Mouse (Mus musculus): ENCODE measurements around the gene Tex261. TPM values are rescaled to one million over a fixed set of nuclear protein-coding genes. Genes with fewer than 3 reads are reported as not detected.

The Tex261 gene
- polyA plus RNA-seq, 1 experiment = 183 TPM

DNA sequence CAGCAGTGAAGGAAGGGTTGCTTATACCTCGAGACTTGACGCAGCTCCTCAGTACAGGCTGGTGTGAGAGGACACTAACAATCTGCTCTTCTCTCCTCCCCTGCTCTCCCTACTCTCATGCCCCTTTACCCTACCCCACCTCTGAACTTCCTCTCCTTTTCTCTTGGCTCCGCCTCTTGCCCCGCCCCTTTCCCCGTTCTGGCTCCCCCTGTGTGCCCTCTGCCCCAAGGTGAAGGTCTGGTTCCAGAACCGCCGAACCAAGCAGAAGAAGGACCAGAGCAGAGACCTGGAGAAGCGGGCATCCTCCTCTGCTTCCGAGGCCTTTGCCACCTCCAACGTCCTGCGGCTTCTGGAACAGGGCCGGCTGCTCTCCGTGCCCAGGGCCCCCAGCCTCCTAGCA is 38.3 kb downstream of the Tex261 start:
- H3K4me3 ChIP-seq (ENCODE audit: control insufficient read depth, insufficient read depth, low read length) = no peak overlapping the region
- no peak for TF ChIP-seq POLR2A (IDR thresholded peaks at IDR 0.05; ENCODE audit: control insufficient read depth, extremely low read depth, insufficient read depth, low read length, poor library complexity)
- no peak for TF ChIP-seq CTCF (IDR thresholded peaks at IDR 0.05; ENCODE audit: borderline replicate concordance, control insufficient read depth, extremely low read depth, insufficient read depth, low read length, poor library complexity)
- 47% methylated on average over 13 of the region's 13 CpGs for WGBS
- no peaks in the 10 kb centered on the region for H3K4me1 ChIP-seq (replicated peaks; ENCODE audit: control insufficient read depth, insufficient read depth, low read length)
- H3K36me3 ChIP-seq (ENCODE audit: control insufficient read depth, insufficient read depth, low read length) = no peaks in the 10 kb centered on the region
- H3K27me3 ChIP-seq (ENCODE audit: control insufficient read depth, insufficient read depth, low read length) = no peaks in the 10 kb centered on the region
- no peak for DNase-seq
- no peak overlapping the region for H3K27ac ChIP-seq (ENCODE audit: control insufficient read depth, insufficient read depth, low read length)

DNA sequence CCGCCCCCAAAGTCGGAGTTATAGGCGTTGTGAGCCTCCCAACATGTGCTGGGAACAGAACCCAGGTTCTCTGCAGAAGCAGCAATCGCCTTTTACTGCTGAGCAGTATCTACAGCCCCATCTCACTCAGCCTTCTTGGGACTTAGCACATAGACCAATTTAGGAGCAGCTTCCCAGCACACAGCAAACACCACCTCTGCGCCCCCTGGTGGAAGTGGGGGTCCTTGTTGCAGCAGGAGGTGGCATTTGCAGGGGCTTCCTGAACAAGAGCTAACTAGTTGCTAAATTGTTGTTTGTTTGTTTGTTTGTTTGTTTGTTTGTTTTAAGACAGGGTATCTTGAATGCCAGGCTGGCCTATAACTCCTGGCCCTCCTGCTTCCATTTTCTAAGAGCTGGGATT is 44.5 kb downstream of the Tex261 start:
- no peak overlapping the region for H3K27ac ChIP-seq (ENCODE audit: control insufficient read depth, insufficient read depth, low read length)
- no peaks in the 10 kb centered on the region for H3K36me3 ChIP-seq (ENCODE audit: control insufficient read depth, insufficient read depth, low read length)
- TF ChIP-seq CTCF (IDR thresholded peaks at IDR 0.05; ENCODE audit: borderline replicate concordance, control insufficient read depth, extremely low read depth, insufficient read depth, low read length, poor library complexity) (peak; percentile 84; the same call in 1 of the 2 replicates), POLR2A (IDR thresholded peaks at IDR 0.05; ENCODE audit: control insufficient read depth, extremely low read depth, insufficient read depth, low read length, poor library complexity) (no peak)
- H3K27me3 ChIP-seq (ENCODE audit: control insufficient read depth, insufficient read depth, low read length) = no peaks in the 10 kb centered on the region
- H3K4me1 ChIP-seq (replicated peaks; ENCODE audit: control insufficient read depth, insufficient read depth, low read length) = no peaks in the 10 kb centered on the region
- H3K4me3 ChIP-seq (ENCODE audit: control insufficient read depth, insufficient read depth, low read length) = no peak overlapping the region
- DNase-seq = peak; percentile 78
- 35% methylated on average over 5 of the region's 5 CpGs for WGBS

DNA sequence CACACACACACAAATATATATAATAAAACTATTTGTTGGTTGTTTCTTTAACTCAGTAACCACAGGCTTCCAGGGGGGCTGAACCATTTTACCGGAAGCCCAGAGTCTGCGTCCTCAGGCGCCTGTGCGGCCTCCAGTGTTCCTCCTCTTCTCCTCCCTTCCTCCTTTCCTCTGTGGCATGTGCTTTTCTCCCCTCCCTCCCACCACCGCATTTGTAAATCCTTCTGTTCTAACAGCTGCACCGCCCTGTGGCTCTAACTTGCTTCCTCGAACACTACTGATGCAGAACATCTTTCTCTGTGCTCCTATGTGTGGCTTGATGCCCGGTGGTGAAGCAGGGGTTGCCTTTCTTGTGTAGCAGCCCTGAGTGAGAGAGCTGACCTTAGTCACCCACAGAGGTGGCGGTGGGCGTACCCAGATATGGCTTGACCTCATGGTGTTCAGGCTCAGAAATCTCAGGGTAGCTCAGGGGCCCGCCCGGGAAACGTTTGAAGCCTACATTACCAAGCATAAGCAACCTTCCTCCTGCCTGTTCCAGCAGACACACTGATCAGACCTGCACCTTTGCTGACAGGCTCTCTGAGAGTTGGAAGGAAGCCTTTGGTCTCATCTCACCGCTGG is 46.2 kb downstream of the Tex261 start:
- no peak for DNase-seq
- H3K36me3 ChIP-seq (ENCODE audit: control insufficient read depth, insufficient read depth, low read length) = no peaks in the 10 kb centered on the region
- H3K4me3 ChIP-seq (ENCODE audit: control insufficient read depth, insufficient read depth, low read length) = no peak overlapping the region
- no peak for TF ChIP-seq POLR2A (IDR thresholded peaks at IDR 0.05; ENCODE audit: control insufficient read depth, extremely low read depth, insufficient read depth, low read length, poor library complexity)
- no peak for TF ChIP-seq CTCF (IDR thresholded peaks at IDR 0.05; ENCODE audit: borderline replicate concordance, control insufficient read depth, extremely low read depth, insufficient read depth, low read length, poor library complexity)
- no peak overlapping the region for H3K27ac ChIP-seq (ENCODE audit: control insufficient read depth, insufficient read depth, low read length)
- H3K4me1 ChIP-seq (replicated peaks; ENCODE audit: control insufficient read depth, insufficient read depth, low read length) = no peaks in the 10 kb centered on the region
- no peaks in the 10 kb centered on the region for H3K27me3 ChIP-seq (ENCODE audit: control insufficient read depth, insufficient read depth, low read length)
- WGBS = 32% methylated on average over 14 of the region's 14 CpGs

DNA sequence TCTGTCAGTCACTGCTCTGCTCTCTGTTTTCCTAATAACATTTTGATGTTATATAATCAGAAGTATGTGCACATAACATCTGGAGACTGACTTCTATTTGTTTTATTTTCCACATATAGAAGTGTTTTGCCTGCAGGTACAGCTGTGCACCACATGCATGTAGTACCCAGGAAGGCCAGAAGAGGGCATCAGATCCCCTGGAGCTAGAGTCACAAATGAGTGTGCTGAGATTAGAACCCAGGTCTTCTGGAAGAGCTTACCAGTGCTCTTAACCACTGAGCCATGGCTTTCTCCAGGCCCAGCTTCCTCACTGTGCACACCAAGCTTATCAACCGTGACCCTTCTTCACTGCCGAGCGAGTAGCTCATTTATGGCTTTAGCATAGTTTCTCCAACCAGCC is 47.1 kb downstream of the Tex261 start:
- H3K4me3 ChIP-seq (ENCODE audit: control insufficient read depth, insufficient read depth, low read length) = no peak overlapping the region
- TF ChIP-seq POLR2A (IDR thresholded peaks at IDR 0.05; ENCODE audit: control insufficient read depth, extremely low read depth, insufficient read depth, low read length, poor library complexity) = no peak
- TF ChIP-seq CTCF (IDR thresholded peaks at IDR 0.05; ENCODE audit: borderline replicate concordance, control insufficient read depth, extremely low read depth, insufficient read depth, low read length, poor library complexity) = no peak; the same call in 1 of the 2 replicates
- DNase-seq = peak; percentile 59
- no peak overlapping the region for H3K27ac ChIP-seq (ENCODE audit: control insufficient read depth, insufficient read depth, low read length)
- H3K27me3 ChIP-seq (ENCODE audit: control insufficient read depth, insufficient read depth, low read length) = no peaks in the 10 kb centered on the region; the same call in 1 of the 2 replicates
- WGBS = 96% methylated on average over 3 of the region's 3 CpGs
- no peaks in the 10 kb centered on the region for H3K36me3 ChIP-seq (ENCODE audit: control insufficient read depth, insufficient read depth, low read length)
- no peaks in the 10 kb centered on the region for H3K4me1 ChIP-seq (replicated peaks; ENCODE audit: control insufficient read depth, insufficient read depth, low read length)

DNA sequence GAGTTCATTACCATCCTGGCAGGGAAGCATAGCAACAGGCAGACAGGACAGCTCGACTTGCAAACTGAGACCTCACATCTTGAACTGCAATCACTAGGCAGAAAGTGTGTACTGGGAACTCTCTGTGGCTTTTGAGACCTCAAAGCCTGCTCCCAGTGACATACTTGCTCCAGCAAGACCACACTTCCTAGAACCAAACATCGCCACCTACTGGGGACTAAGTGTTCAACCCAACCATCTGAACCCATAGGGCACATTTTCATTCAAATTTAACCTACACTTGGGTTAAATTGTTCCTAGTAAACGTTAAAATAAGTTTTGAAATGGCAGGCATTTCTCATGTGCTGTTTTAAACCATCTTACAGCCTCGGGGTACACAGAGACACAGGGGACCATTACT is 48.4 kb downstream of the Tex261 start:
- WGBS = 52% methylated on average over 4 of the region's 4 CpGs
- H3K4me3 ChIP-seq (ENCODE audit: control insufficient read depth, insufficient read depth, low read length) = no peak overlapping the region

DNA sequence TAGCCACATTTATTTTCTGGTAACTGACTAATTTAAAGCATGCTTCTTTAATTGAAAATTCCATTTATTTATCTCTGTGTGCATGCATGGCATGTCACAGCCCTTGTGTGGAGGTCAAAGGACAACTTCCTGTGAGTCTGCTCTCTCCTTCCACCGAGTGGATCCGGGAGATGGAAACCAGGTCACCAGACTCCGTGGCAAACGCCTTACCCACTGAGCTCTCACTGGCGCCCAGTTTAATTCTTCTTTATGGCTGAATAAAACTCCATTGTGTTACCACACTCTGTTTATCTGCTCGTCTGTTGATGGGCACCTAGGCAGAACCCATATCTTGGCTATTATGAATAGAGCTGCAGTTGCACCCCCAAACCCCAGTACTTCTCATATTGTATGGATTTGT is 53.1 kb downstream of the Tex261 start:
- WGBS = 17% methylated on average over 6 of the region's 6 CpGs
- no peaks in the 10 kb centered on the region for H3K4me1 ChIP-seq (replicated peaks; ENCODE audit: control insufficient read depth, insufficient read depth, low read length)
- no peak for DNase-seq
- H3K27ac ChIP-seq (ENCODE audit: control insufficient read depth, insufficient read depth, low read length) = no peak overlapping the region
- TF ChIP-seq CTCF (IDR thresholded peaks at IDR 0.05; ENCODE audit: borderline replicate concordance, control insufficient read depth, extremely low read depth, insufficient read depth, low read length, poor library complexity) (no peak), POLR2A (IDR thresholded peaks at IDR 0.05; ENCODE audit: control insufficient read depth, extremely low read depth, insufficient read depth, low read length, poor library complexity) (no peak)
- peaks cover 4% of the 10 kb centered on the region; the same call in 1 of the 2 replicates for H3K27me3 ChIP-seq (ENCODE audit: control insufficient read depth, insufficient read depth, low read length)
- no peaks in the 10 kb centered on the region for H3K36me3 ChIP-seq (ENCODE audit: control insufficient read depth, insufficient read depth, low read length)
- no peak overlapping the region for H3K4me3 ChIP-seq (ENCODE audit: control insufficient read depth, insufficient read depth, low read length)

More for the DNA sequence above, 48.4 kb downstream of the Tex261 start:
- Histone ChIP-seq H3K36me3 (ENCODE audit: control insufficient read depth, insufficient read depth, low read length) (no peaks in the 10 kb centered on the region), H3K27me3 (ENCODE audit: control insufficient read depth, insufficient read depth, low read length) (no peaks in the 10 kb centered on the region; the same call in 1 of the 2 replicates), H3K27ac (ENCODE audit: control insufficient read depth, insufficient read depth, low read length) (no peak overlapping the region), H3K4me1 (replicated peaks; ENCODE audit: control insufficient read depth, insufficient read depth, low read length) (no peaks in the 10 kb centered on the region)
- DNase-seq = no peak
- TF ChIP-seq CTCF (IDR thresholded peaks at IDR 0.05; ENCODE audit: borderline replicate concordance, control insufficient read depth, extremely low read depth, insufficient read depth, low read length, poor library complexity) (no peak), POLR2A (IDR thresholded peaks at IDR 0.05; ENCODE audit: control insufficient read depth, extremely low read depth, insufficient read depth, low read length, poor library complexity) (no peak)

Other genes starting within 250 kb of the Tex261 start
- gene Actg2, start 239.5 kb downstream of the Tex261 start, polyA plus RNA-seq (2012; rRNA removed) = 2.3 and 3.5 TPM in 2 replicates
- 16.4 and 19.2 TPM in 2 replicates for gene Stambp, start 203.1 kb downstream of the Tex261 start, polyA plus RNA-seq (2012; rRNA removed)
- gene Clec4f, start 119.6 kb downstream of the Tex261 start, polyA plus RNA-seq (2012; rRNA removed) = 0.47 and 0.51 TPM in 2 replicates
- gene Cd207, start 98.0 kb downstream of the Tex261 start, polyA plus RNA-seq (2012; rRNA removed) = 3.8 and 6.0 TPM in 2 replicates
- 0.08 and 0.23 TPM in 2 replicates for gene Vax2, start 64.5 kb downstream of the Tex261 start, polyA plus RNA-seq (2012; rRNA removed)
- 0.35 and 0.36 TPM in 2 replicates for gene Atp6v1b1, start 32.8 kb downstream of the Tex261 start, polyA plus RNA-seq (2012; rRNA removed)
- gene Ankrd53, start 13.2 kb downstream of the Tex261 start, polyA plus RNA-seq (2012; rRNA removed) = 0.05 TPM in 1 of 2 replicates, not detected in the other
- 15.7 and 18.7 TPM in 2 replicates for gene Nagk, start 19.2 kb upstream of the Tex261 start, polyA plus RNA-seq (2012; rRNA removed)
- gene Paip2b, start 55.9 kb upstream of the Tex261 start, polyA plus RNA-seq (2012; rRNA removed) = 15.2 and 16.8 TPM in 2 replicates
- 21.3 and 24.2 TPM in 2 replicates for gene Zfp638, start 91.3 kb upstream of the Tex261 start, polyA plus RNA-seq (2012; rRNA removed)
- 4.8 and 6.2 TPM in 2 replicates for gene Dysf, start 232.8 kb upstream of the Tex261 start, polyA plus RNA-seq (2012; rRNA removed)